Mouse (Mus musculus) myocyte (in vitro differentiated cells): ENCODE measurements around the gene Dnmt3a.

Experiments used
- CEBPB ChIP-seq: IDR thresholded peaks from 2 replicates; pipeline ENCODE4 v1.6.1; 2011; ENCODE audit warnings: mild to moderate bottlenecking, moderate library complexity; ENCODE audit not compliant: poor library complexity, insufficient read depth, severe bottlenecking
- MAX ChIP-seq: IDR thresholded peaks from one replicate; pipeline ENCODE4 v1.6.1; 2011; ENCODE audit warnings: low read depth, mild to moderate bottlenecking, control low read depth
- MYOD1 ChIP-seq, 3 experiments: IDR thresholded peaks; one replicate each; pipeline ENCODE4 v1.6.1; 2011; ENCODE audit warnings: control low read depth in 2 of 3, low read depth in 2 of 3, mild to moderate bottlenecking in 2 of 3, moderate library complexity in 1 of 3; ENCODE audit not compliant: insufficient read length in 2 of 3, control insufficient read depth in 1 of 3
- MYOG ChIP-seq, 3 experiments: IDR thresholded peaks; one replicate each; pipeline ENCODE4 v1.6.1; 2011; ENCODE audit warnings: control low read depth in 2 of 3, low read depth in 2 of 3, mild to moderate bottlenecking in 2 of 3; ENCODE audit not compliant: insufficient read length in 2 of 3, control insufficient read depth in 1 of 3, insufficient read depth in 1 of 3
- POLR2A ChIP-seq: IDR thresholded peaks from one replicate; pipeline ENCODE4 v1.6.1; 2011; ENCODE audit warnings: low read depth, mild to moderate bottlenecking, control low read depth, moderate library complexity; ENCODE audit not compliant: insufficient read length
- POLR2AphosphoS2 ChIP-seq: IDR thresholded peaks from one replicate; pipeline ENCODE4 v1.6.1; 2011; ENCODE audit warnings: low read depth, control low read depth; ENCODE audit not compliant: insufficient read length
- TCF12 ChIP-seq: IDR thresholded peaks from one replicate; pipeline ENCODE4 v1.6.1; 2011; ENCODE audit warnings: mild to moderate bottlenecking, control low read depth; ENCODE audit not compliant: poor library complexity, insufficient read depth, severe bottlenecking
- USF1 ChIP-seq: IDR thresholded peaks from one replicate; pipeline ENCODE4 v1.6.1; 2011; ENCODE audit warnings: low read depth, mild to moderate bottlenecking, control low read depth, moderate library complexity

DNA sequence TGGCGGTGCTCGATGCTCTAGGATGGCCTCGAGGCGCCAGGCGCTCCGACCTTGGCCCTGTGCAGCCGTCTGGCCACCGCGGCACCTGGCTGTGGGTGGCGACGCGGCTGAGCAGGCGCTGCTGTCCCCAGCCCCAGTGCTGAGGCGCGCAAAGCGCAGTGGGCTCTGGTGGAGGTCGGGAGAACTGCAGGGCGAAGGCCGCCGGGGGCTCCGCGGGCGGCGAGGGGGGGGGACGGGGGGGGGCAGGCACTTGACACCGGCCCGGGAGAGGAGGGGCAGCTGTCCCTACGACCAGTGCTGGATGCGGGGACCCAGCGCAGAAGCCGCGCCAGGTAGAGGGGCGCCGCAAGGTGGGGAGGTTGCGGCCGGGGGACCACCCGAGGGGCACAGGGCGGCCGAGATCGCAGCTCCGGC is 471 bp downstream of the Dnmt3a start:
- TF ChIP-seq POLR2A (no peak), TCF12 (no peak), POLR2AphosphoS2 (no peak), MYOD1 (IDR thresholded peaks at IDR 0.05; ENCODE audit: control insufficient read depth in 1 of 3, insufficient read length in 2 of 3, low read depth in 2 of 3) (peak in 2 of 3 experiments; percentile 43 to 69), MAX (no peak), CEBPB (no peak), USF1 (no peak), MYOG (IDR thresholded peaks at IDR 0.05; ENCODE audit: control insufficient read depth in 1 of 3, insufficient read depth in 1 of 3, insufficient read length in 2 of 3, low read depth in 2 of 3) (peak in 2 of 3 experiments; percentile 59 to 61)
